Mouse (Mus musculus) ES-Bruce4 (cell line): ENCODE measurements around the gene Pom121. TPM values are rescaled to one million over a fixed set of nuclear protein-coding genes. Genes with fewer than 3 reads are reported as not detected.

ENCODE experiments used
- H3K27ac ChIP-seq: 2 replicates; pipeline ENCODE4 v1.5.1; 2012; ENCODE audit warnings: low read length, inconsistent platforms; ENCODE audit not compliant: insufficient read depth
- H3K27me3 ChIP-seq: 2 replicates; pipeline ENCODE4 v1.6.1; 2012; ENCODE audit warnings: mild to moderate bottlenecking, low read length, inconsistent platforms; ENCODE audit not compliant: control insufficient read depth, poor library complexity, insufficient read depth, severe bottlenecking
- H3K36me3 ChIP-seq: 2 replicates; pipeline ENCODE4 v1.6.1; 2012; ENCODE audit warnings: inconsistent platforms, mild to moderate bottlenecking, low read length, moderate library complexity; ENCODE audit not compliant: control insufficient read depth, poor library complexity, insufficient read depth, severe bottlenecking
- H3K4me1 ChIP-seq: one replicate; pipeline ENCODE4 v1.8.1; 2011; ENCODE audit warnings: low read length; ENCODE audit not compliant: control insufficient read depth, insufficient read depth
- H3K4me3 ChIP-seq: 2 replicates; pipeline ENCODE4 v1.5.1; 2011; ENCODE audit warnings: low read depth, mild to moderate bottlenecking, low read length
- H3K9ac ChIP-seq: 2 replicates; pipeline ENCODE4 v1.6.1; 2012; ENCODE audit warnings: low read depth, mild to moderate bottlenecking, inconsistent platforms; ENCODE audit not compliant: poor library complexity, severe bottlenecking
- H3K9me3 ChIP-seq: replicated peaks from 2 replicates; pipeline ENCODE4 v1.6.1; 2012; ENCODE audit warnings: mild to moderate bottlenecking, low read length, inconsistent platforms; ENCODE audit not compliant: control insufficient read depth, poor library complexity, insufficient read depth, severe bottlenecking
- CTCF ChIP-seq: IDR thresholded peaks from one replicate; pipeline ENCODE4 v1.8.1; 2011; ENCODE audit warnings: low read depth, low read length
- EP300 ChIP-seq: IDR thresholded peaks from 2 replicates; pipeline ENCODE4 v1.6.1; 2011; ENCODE audit warnings: low read depth, low read length; ENCODE audit not compliant: insufficient read depth
- POLR2A ChIP-seq: IDR thresholded peaks from one replicate; pipeline ENCODE4 v1.8.1; 2011; ENCODE audit warnings: low read length; ENCODE audit not compliant: insufficient read depth
- polyA plus RNA-seq: library from polyadenylated mRNA; stranded (reverse); fragments of >200 nt; gene quantifications from 2 replicates; pipeline ENCODE4 v1.2.4, GENCODE M21; 2011; ENCODE audit warnings: low read depth; ENCODE audit not compliant: missing spikeins, insufficient read depth, insufficient read length

The Pom121 gene
- polyA plus RNA-seq, 1 experiment = 68.9 TPM

- Histone ChIP-seq H3K36me3 (peaks cover 13% of the 10 kb centered on the region), H3K27ac (no peak overlapping the region), H3K9ac (no peak overlapping the region; the same call in 1 of the 2 replicates), H3K4me1 (no peaks in the 10 kb centered on the region), H3K27me3 (no peaks in the 10 kb centered on the region), H3K9me3 (no peaks in the 10 kb centered on the region), H3K4me3 (no peak overlapping the region)
- TF ChIP-seq CTCF = peak; percentile 39
- TF ChIP-seq EP300 = no peak
Observed at GRCm38 (mm10) chr5:135395826-135396225, 1.5 kb upstream of the Pom121 start.

- Histone ChIP-seq H3K27me3 (no peaks in the 10 kb centered on the region), H3K27ac (no peak overlapping the region), H3K4me3 (no peak overlapping the region), H3K4me1 (no peaks in the 10 kb centered on the region), H3K36me3 (peaks cover 64% of the 10 kb centered on the region), H3K9ac (no peak overlapping the region), H3K9me3 (no peaks in the 10 kb centered on the region)
- no peak for TF ChIP-seq CTCF
- TF ChIP-seq EP300 = no peak
- TF ChIP-seq POLR2A = no peak
Observed at GRCm38 (mm10) chr5:135383771-135384170, 10.6 kb downstream of the Pom121 start.

DNA sequence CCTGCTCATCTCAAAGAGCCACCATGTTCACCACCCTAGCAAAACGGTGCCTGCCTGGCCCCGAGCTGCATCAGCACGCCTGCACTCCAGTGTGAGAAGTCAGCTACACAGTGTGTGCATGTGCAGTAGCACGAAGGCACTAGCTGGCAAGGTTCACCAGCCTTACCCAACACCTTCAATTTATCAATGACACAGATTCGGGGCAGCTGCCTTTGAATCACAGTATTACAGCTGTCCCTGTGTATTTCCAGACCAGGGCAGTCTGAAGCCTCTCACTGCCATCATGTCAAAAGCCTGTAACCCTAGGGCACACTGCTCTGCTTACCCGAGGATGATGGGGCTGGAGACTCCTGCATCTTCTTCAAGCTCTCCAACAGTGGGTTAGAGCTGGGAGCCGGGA lies 11.6 kb downstream of the Pom121 start:
- no peak overlapping the region for H3K4me3 ChIP-seq
- TF ChIP-seq POLR2A (no peak), EP300 (no peak), CTCF (no peak)
- peaks cover 67% of the 10 kb centered on the region for H3K36me3 ChIP-seq
- no peaks in the 10 kb centered on the region for H3K9me3 ChIP-seq
- H3K27ac ChIP-seq = no peak overlapping the region
- H3K9ac ChIP-seq = no peak overlapping the region
- H3K27me3 ChIP-seq = no peaks in the 10 kb centered on the region
- no peaks in the 10 kb centered on the region for H3K4me1 ChIP-seq

DNA sequence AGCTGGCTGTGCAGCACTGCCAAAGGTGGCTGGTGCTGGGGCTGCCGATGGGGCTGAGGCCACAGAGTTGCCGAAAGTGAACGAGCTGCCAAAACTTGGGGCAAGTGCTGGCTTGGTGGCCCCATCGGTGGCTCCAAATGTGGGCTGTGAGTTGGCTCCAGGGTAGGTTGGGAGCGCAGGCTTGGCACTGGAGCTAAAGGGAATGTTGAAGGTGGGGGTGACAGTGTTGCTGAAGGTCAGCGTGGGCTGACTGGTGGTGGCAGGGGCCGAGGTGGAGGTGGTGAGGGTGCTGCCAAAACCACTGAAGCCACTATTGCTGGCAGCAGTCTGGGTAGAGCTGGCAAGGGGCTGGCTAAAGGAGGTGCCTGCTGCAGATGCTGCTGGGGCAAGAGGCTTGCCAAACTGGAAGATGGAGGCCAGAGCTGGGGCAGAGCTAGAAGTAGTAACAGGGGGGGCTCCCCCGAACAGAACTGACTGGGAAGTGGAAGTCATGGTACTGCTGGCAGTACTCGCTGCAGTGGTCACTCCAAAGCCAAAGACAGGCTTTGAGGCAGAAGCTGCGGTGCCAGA lies 12.9 kb downstream of the Pom121 start:
- Histone ChIP-seq H3K27ac (no peak overlapping the region), H3K27me3 (no peaks in the 10 kb centered on the region), H3K9me3 (no peaks in the 10 kb centered on the region), H3K9ac (no peak overlapping the region), H3K4me3 (no peak overlapping the region), H3K36me3 (peaks cover 61% of the 10 kb centered on the region), H3K4me1 (no peaks in the 10 kb centered on the region)
- TF ChIP-seq CTCF (no peak), POLR2A (no peak), EP300 (no peak)

DNA sequence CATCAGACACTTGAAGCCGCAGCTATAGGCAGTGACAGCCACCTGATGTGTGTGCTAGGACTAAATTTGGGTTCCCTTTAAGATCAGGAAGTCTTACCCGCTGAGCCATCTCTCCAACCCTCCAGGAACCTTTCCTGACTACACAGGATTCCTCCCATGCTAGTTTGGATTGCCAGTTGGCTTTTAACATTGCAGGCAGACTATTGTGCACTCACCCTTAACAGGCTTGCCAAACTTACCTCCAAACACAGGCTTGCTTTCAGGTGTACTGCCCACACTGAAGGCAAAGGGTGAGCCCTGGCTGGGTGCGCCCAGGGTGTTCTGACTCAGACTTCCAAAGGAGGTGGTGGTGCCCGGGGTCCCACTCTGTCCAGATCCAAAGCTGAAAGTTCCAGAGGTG lies 13.7 kb downstream of the Pom121 start:
- TF ChIP-seq EP300 = no peak
- no peak for TF ChIP-seq POLR2A
- no peak for TF ChIP-seq CTCF
- Histone ChIP-seq H3K27me3 (no peaks in the 10 kb centered on the region), H3K9ac (no peak overlapping the region), H3K4me3 (no peak overlapping the region), H3K9me3 (no peaks in the 10 kb centered on the region), H3K4me1 (no peaks in the 10 kb centered on the region), H3K36me3 (peaks cover 65% of the 10 kb centered on the region), H3K27ac (no peak overlapping the region)

DNA sequence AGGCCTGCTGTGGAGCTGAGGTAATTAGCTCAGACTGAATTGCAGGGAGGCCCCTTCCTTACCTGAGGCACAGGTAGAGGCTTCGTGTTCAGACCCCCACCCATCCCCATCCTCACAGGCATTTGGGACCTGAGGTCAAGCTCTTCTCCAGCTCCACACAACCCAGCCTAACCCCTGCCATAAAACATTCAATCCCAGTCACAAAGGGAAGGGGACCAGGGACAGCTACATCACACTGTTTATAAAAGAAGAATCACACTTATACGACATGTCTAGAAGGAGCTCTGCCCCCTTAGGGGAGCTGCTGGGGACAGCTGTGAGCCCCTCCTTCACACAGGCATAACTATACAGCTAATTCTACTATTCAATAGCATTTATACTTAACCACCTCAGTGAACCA lies 18.0 kb downstream of the Pom121 start:
- Histone ChIP-seq H3K27me3 (no peaks in the 10 kb centered on the region), H3K4me3 (no peak overlapping the region), H3K36me3 (peaks cover 48% of the 10 kb centered on the region), H3K9ac (no peak overlapping the region), H3K4me1 (no peaks in the 10 kb centered on the region), H3K9me3 (no peaks in the 10 kb centered on the region), H3K27ac (no peak overlapping the region)
- TF ChIP-seq EP300 = no peak

DNA sequence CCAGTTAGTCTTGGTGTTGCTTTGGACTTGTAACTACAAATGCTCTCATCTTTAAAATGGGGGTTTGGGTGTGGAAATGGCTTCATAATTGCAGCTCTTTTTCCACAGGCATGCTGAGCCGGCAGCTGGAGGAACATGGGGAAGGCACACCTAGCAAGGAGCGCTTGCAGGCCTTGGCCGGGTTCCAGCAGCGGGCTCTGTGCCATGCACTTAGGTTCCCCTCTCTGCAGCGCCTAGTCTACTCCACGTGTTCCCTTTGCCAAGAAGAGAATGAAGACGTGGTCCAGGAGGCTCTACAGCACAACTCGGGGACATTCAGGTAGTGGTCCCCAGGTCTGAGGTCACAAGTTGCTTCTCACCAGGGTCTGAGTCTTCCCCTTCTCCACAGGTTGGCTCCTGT lies 19.2 kb downstream of the Pom121 start:
- H3K27me3 ChIP-seq = no peaks in the 10 kb centered on the region
- no peak overlapping the region for H3K27ac ChIP-seq
- H3K4me3 ChIP-seq = no peak overlapping the region
- no peak for TF ChIP-seq POLR2A
- no peak for TF ChIP-seq CTCF
- no peak for TF ChIP-seq EP300
- peaks cover 38% of the 10 kb centered on the region for H3K36me3 ChIP-seq
- no peaks in the 10 kb centered on the region for H3K4me1 ChIP-seq
- no peaks in the 10 kb centered on the region for H3K9me3 ChIP-seq
- H3K9ac ChIP-seq = no peak overlapping the region
